Mouse (Mus musculus) intestine, embryonic 15.5 days (tissue): ENCODE data around the gene Gper1. TPM values are rescaled to one million over a fixed set of nuclear protein-coding genes. Genes with fewer than 3 reads are reported as not detected.

Source experiments
- ATAC-seq: fragments of 200-750 bp; cut with Nextera tagmentation; 2 replicates; pipeline ENCODE4 v1.8.0; 2017; ENCODE audit warnings: moderate TSS enrichment, moderate library complexity
- H3K27ac ChIP-seq: fragments of 300-500 bp; sonication (generic); 2 replicates; pipeline ENCODE4 v1.5.1; 2015; ENCODE audit warnings: mild to moderate bottlenecking, inconsistent platforms
- H3K27me3 ChIP-seq: fragments of 300-500 bp; sonication (generic); replicated peaks from 2 replicates; pipeline ENCODE4 v1.6.1; 2015; ENCODE audit warnings: inconsistent platforms
- H3K36me3 ChIP-seq: fragments of 300-500 bp; sonication (generic); 2 replicates; pipeline ENCODE4 v1.6.1; 2015; ENCODE audit warnings: inconsistent platforms
- H3K4me1 ChIP-seq: fragments of 300-500 bp; sonication (generic); replicated peaks from 2 replicates; pipeline ENCODE4 v1.6.1; 2015; ENCODE audit warnings: inconsistent platforms
- H3K4me2 ChIP-seq: fragments of 300-500 bp; sonication (generic); replicated peaks from 2 replicates; pipeline ENCODE4 v1.6.1; 2015; ENCODE audit warnings: mild to moderate bottlenecking, inconsistent platforms
- H3K4me3 ChIP-seq: fragments of 300-500 bp; sonication (generic); replicated peaks from 2 replicates; pipeline ENCODE4 v1.5.1; 2015; ENCODE audit warnings: inconsistent platforms
- H3K9ac ChIP-seq: fragments of 300-500 bp; sonication (generic); 2 replicates; pipeline ENCODE4 v1.6.1; 2015; ENCODE audit warnings: inconsistent platforms
- H3K9me3 ChIP-seq: fragments of 300-500 bp; sonication (generic); 2 replicates; pipeline ENCODE4 v1.6.1; 2016; ENCODE audit warnings: inconsistent platforms
- WGBS: fragments of 180-500 bp; shearing (Covaris S2); methylation state at CpG from one replicate; pipeline ENCODE4 v1.1.7; 2015; 5-methylcytosine and 5-hydroxymethylcytosine counted together
- polyA plus RNA-seq: library from polyadenylated mRNA; unstranded; fragments of >200 nt; fragmentation: Nextera tagmentation; extraction: Ambion mirVana; gene quantifications from 2 replicates; pipeline ENCODE4 v1.2.1, GENCODE M21; 2015

Gper1 gene
- polyA plus RNA-seq, 1 experiment from 2014 or later, result 2.1 TPM

GRCm38 (mm10) chr5:139442428-139442827, 19.5 kb downstream of the Gper1 start:
- no peak overlapping the region for H3K27ac ChIP-seq
- 0 out of 2 replicates have a peak, but pooled peaks have one; percentile 20 for ATAC-seq
- H3K27me3 ChIP-seq, result no peaks in the 10 kb centered on the region
- H3K4me2 ChIP-seq, result no peak overlapping the region
- no peak overlapping the region for H3K9ac ChIP-seq
- no peaks in the 10 kb centered on the region for H3K9me3 ChIP-seq
- H3K4me3 ChIP-seq, result no peak overlapping the region
- H3K4me1 ChIP-seq, result 0 out of 2 replicates have a peak, but pooled peaks cover 5% of the 10 kb centered on the region
- no peaks in the 10 kb centered on the region for H3K36me3 ChIP-seq
- WGBS, result 80% methylated on average over 12 of the region's 12 CpGs

- Histone ChIP-seq H3K4me2 (no peak overlapping the region), H3K4me1 (0 out of 2 replicates have a peak, but pooled peaks cover 5% of the 10 kb centered on the region), H3K4me3 (no peak overlapping the region), H3K27me3 (no peaks in the 10 kb centered on the region), H3K27ac (no peak overlapping the region), H3K9me3 (no peaks in the 10 kb centered on the region), H3K36me3 (no peaks in the 10 kb centered on the region), H3K9ac (no peak overlapping the region)
- ATAC-seq, result no peak
- WGBS, result 64% methylated on average over 4 of the region's 4 CpGs
Observed at GRCm38 (mm10) chr5:139442962-139443361, 20.0 kb downstream of the Gper1 start.

GRCm38 (mm10) chr5:139445258-139445657, 22.3 kb downstream of the Gper1 start:
- H3K36me3 ChIP-seq, result no peaks in the 10 kb centered on the region
- no peak overlapping the region for H3K4me3 ChIP-seq
- H3K27ac ChIP-seq, result no peak overlapping the region
- 84% methylated on average over 8 of the region's 8 CpGs for WGBS
- peaks cover 12% of the 10 kb centered on the region for H3K4me1 ChIP-seq
- no peaks in the 10 kb centered on the region for H3K9me3 ChIP-seq
- H3K9ac ChIP-seq, result no peak overlapping the region
- H3K27me3 ChIP-seq, result no peaks in the 10 kb centered on the region
- no peak for ATAC-seq
- no peak overlapping the region for H3K4me2 ChIP-seq

GRCm38 (mm10) chr5:139448025-139448424, 25.1 kb downstream of the Gper1 start:
- 73% methylated on average over 6 of the region's 6 CpGs for WGBS
- ATAC-seq, result no peak
- H3K36me3 ChIP-seq, result 0 out of 2 replicates have a peak, but pooled peaks cover 4% of the 10 kb centered on the region
- no peak overlapping the region for H3K4me3 ChIP-seq
- no peaks in the 10 kb centered on the region for H3K27me3 ChIP-seq
- H3K4me1 ChIP-seq, result peaks cover 12% of the 10 kb centered on the region
- H3K9ac ChIP-seq, result no peak overlapping the region
- H3K9me3 ChIP-seq, result no peaks in the 10 kb centered on the region
- H3K4me2 ChIP-seq, result no peak overlapping the region
- H3K27ac ChIP-seq, result no peak overlapping the region

GRCm38 (mm10) chr5:139449161-139449791, 26.3 kb downstream of the Gper1 start:
- no peak overlapping the region for H3K9ac ChIP-seq
- H3K4me1 ChIP-seq, result peaks cover 11% of the 10 kb centered on the region
- no peaks in the 10 kb centered on the region for H3K9me3 ChIP-seq
- H3K4me2 ChIP-seq, result no peak overlapping the region
- no peak overlapping the region for H3K27ac ChIP-seq
- WGBS, result 48% methylated on average over 5 of the region's 5 CpGs
- no peaks in the 10 kb centered on the region for H3K27me3 ChIP-seq
- H3K36me3 ChIP-seq, result 0 out of 2 replicates have a peak, but pooled peaks cover 4% of the 10 kb centered on the region
- no peak overlapping the region for H3K4me3 ChIP-seq
- 0 out of 2 replicates have a peak, but pooled peaks have one; percentile 25 for ATAC-seq

- Histone ChIP-seq H3K4me2 (no peak overlapping the region), H3K9me3 (no peaks in the 10 kb centered on the region), H3K27me3 (no peaks in the 10 kb centered on the region), H3K36me3 (0 out of 2 replicates have a peak, but pooled peaks cover 4% of the 10 kb centered on the region), H3K4me1 (peaks cover 11% of the 10 kb centered on the region), H3K4me3 (no peak overlapping the region), H3K9ac (no peak overlapping the region), H3K27ac (no peak overlapping the region)
- 36% methylated on average over 4 of the region's 4 CpGs for WGBS
- no peak for ATAC-seq
Observed at GRCm38 (mm10) chr5:139449926-139450325, 27.0 kb downstream of the Gper1 start.

- Histone ChIP-seq H3K4me3 (no peak overlapping the region), H3K4me1 (peaks cover 11% of the 10 kb centered on the region), H3K27ac (no peak overlapping the region), H3K36me3 (0 out of 2 replicates have a peak, but pooled peaks cover 4% of the 10 kb centered on the region), H3K9ac (no peak overlapping the region), H3K27me3 (no peaks in the 10 kb centered on the region), H3K9me3 (no peaks in the 10 kb centered on the region), H3K4me2 (no peak overlapping the region)
- WGBS, result 89% methylated on average over 10 of the region's 10 CpGs
- ATAC-seq, result no peak
Observed at GRCm38 (mm10) chr5:139453031-139453430, 30.1 kb downstream of the Gper1 start.

GRCm38 (mm10) chr5:139455166-139455565, 32.2 kb downstream of the Gper1 start:
- H3K9ac ChIP-seq, result no peak overlapping the region
- no peak overlapping the region for H3K4me3 ChIP-seq
- WGBS, result 95% methylated on average over 12 of the region's 12 CpGs
- no peaks in the 10 kb centered on the region for H3K27me3 ChIP-seq
- no peak overlapping the region for H3K4me2 ChIP-seq
- H3K27ac ChIP-seq, result no peak overlapping the region
- no peak for ATAC-seq
- H3K4me1 ChIP-seq, result peaks cover 8% of the 10 kb centered on the region
- H3K9me3 ChIP-seq, result no peaks in the 10 kb centered on the region
- H3K36me3 ChIP-seq, result 0 out of 2 replicates have a peak, but pooled peaks cover 4% of the 10 kb centered on the region

- Histone ChIP-seq H3K9ac (no peak overlapping the region), H3K36me3 (0 out of 2 replicates have a peak, but pooled peaks cover 4% of the 10 kb centered on the region), H3K27ac (no peak overlapping the region), H3K4me1 (peaks cover 8% of the 10 kb centered on the region), H3K4me3 (no peak overlapping the region), H3K27me3 (no peaks in the 10 kb centered on the region), H3K9me3 (no peaks in the 10 kb centered on the region), H3K4me2 (no peak overlapping the region)
- WGBS, result 60% methylated on average over 8 of the region's 8 CpGs
- no peak for ATAC-seq
Observed at GRCm38 (mm10) chr5:139457241-139457640, 34.3 kb downstream of the Gper1 start.

GRCm38 (mm10) chr5:139459938-139460337, 37.0 kb downstream of the Gper1 start:
- WGBS, result 11% methylated on average over 10 of the region's 10 CpGs

GRCm38 (mm10) chr5:139460384-139461067, 37.6 kb downstream of the Gper1 start, which contains the start of gene 3110082I17Rik:
3110082I17Rik (minus strand) TSS chr5:139460527.
- no peaks in the 10 kb centered on the region for H3K9me3 ChIP-seq
- ATAC-seq, result peak; percentile 99
- no peaks in the 10 kb centered on the region for H3K36me3 ChIP-seq
- H3K9ac ChIP-seq, result peak within 1 kb of the TSS; percentile 61
- WGBS, result 3% methylated on average over 42 of the region's 42 CpGs
- H3K4me3 ChIP-seq, result peak within 1 kb of the TSS; percentile 73
- H3K27ac ChIP-seq, result no peak within 1 kb of the TSS
- H3K27me3 ChIP-seq, result no peaks in the 10 kb centered on the region
- H3K4me2 ChIP-seq, result peak within 1 kb of the TSS; percentile 78
- H3K4me1 ChIP-seq, result peaks cover 8% of the 10 kb centered on the region

More at GRCm38 (mm10) chr5:139459938-139460337, 37.0 kb downstream of the Gper1 start:
- peak; percentile 35 for ATAC-seq
- peak overlapping the region; percentile 78 for H3K4me2 ChIP-seq
- no peak overlapping the region for H3K27ac ChIP-seq
- no peaks in the 10 kb centered on the region for H3K36me3 ChIP-seq
- H3K4me1 ChIP-seq, result peaks cover 8% of the 10 kb centered on the region
- H3K4me3 ChIP-seq, result peak overlapping the region; percentile 73
- no peaks in the 10 kb centered on the region for H3K27me3 ChIP-seq
- H3K9ac ChIP-seq, result peak overlapping the region; percentile 61
- H3K9me3 ChIP-seq, result no peaks in the 10 kb centered on the region

GRCm38 (mm10) chr5:139464874-139465273, 41.9 kb downstream of the Gper1 start:
- Histone ChIP-seq H3K9me3 (no peaks in the 10 kb centered on the region), H3K36me3 (no peaks in the 10 kb centered on the region), H3K9ac (no peak overlapping the region), H3K27ac (no peak overlapping the region), H3K4me1 (peaks cover under 1% of the 10 kb centered on the region; the same call in 1 of the 2 replicates), H3K4me2 (no peak overlapping the region), H3K27me3 (no peaks in the 10 kb centered on the region), H3K4me3 (no peak overlapping the region)
- 68% methylated on average over 4 of the region's 4 CpGs for WGBS
- ATAC-seq, result no peak
